In the genomic region with DNA sequence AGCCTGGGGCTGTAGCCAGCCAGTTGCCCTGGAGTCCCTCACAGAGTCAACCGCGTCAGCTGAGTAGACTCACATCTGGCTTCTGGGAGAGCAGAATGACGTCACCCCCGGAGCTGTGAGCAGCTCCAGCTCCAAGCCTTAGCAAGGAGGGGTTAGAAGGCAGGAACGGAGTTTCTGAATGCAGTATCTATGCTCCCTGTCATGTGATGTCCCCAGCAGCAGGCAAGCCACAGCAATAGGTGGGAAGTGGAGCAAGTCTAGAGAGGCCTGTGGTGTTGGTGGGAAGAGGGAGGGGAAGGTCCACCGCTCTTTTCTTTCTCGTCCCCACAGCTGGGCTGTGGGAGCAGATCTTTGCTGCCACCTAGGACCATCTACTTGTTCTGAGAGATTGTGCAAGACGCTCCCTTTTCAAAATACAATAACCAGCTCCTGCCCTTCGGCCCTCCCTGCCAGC, we compare ENCODE assay signal across 8 mouse cellular contexts. TPM values are rescaled to one million over a fixed set of nuclear protein-coding genes. Genes with fewer than 3 reads are reported as not detected.
A peak's percentile ranks its signal among the peaks of the same experiment; 100 is the strongest.
DNase-seq lines count a peak whose midpoint lies in the region; ATAC-seq lines count a peak whose summit lies in the region.

No protein-coding gene starts in this region.

- no peaks in the 10 kb centered on the region for H3K36me3 ChIP-seq in hindbrain, embryonic 15.5 days
- H3K36me3 ChIP-seq in lung, embryonic 16.5 days (ENCODE audit: control insufficient read depth, insufficient read depth, low read length): no peaks in the 10 kb centered on the region

- H3K9ac ChIP-seq in hindbrain, embryonic 15.5 days: 0 out of 2 replicates have a peak overlapping the region, but pooled peaks have one; percentile 19
- H3K9ac ChIP-seq in lung, embryonic 16.5 days (ENCODE audit: low read length): peak overlapping the region; percentile 51

- no peak overlapping the region for H3K4me3 ChIP-seq in hindbrain, embryonic 15.5 days
- H3K4me3 ChIP-seq in lung, embryonic 16.5 days (ENCODE audit: low read length): peak overlapping the region; percentile 26

- H3K9me3 ChIP-seq in hindbrain, embryonic 15.5 days: no peaks in the 10 kb centered on the region
- no peaks in the 10 kb centered on the region for H3K9me3 ChIP-seq in lung, embryonic 16.5 days (ENCODE audit: control insufficient read depth, low read length)

- peak overlapping the region; percentile 63 for H3K27ac ChIP-seq in hindbrain, embryonic 15.5 days (replicated peaks)
- peak overlapping the region; percentile 42 for H3K27ac ChIP-seq in lung, embryonic 16.5 days (ENCODE audit: low read length)

- peak overlapping the region; percentile 41 for H3K4me2 ChIP-seq in hindbrain, embryonic 15.5 days
- H3K4me2 ChIP-seq in lung, embryonic 16.5 days (ENCODE audit: low read depth, low read length): peak overlapping the region; percentile 57

- 22% methylated on average over 9 of the region's 9 CpGs for WGBS in hindbrain, embryonic 15.5 days
- 5% methylated on average over 9 of the region's 9 CpGs for WGBS in lung, embryonic 16.5 days

- peak; percentile 93 for DNase-seq in MN1 (ENCODE audit: low spot score)
- DNase-seq in embryo, embryonic 10 days (ENCODE audit: low spot score): peak; percentile 80
- peak; percentile 66 for DNase-seq in gastrocnemius, postnatal 10 days
- DNase-seq in layer of hippocampus, postnatal 36 days: peak; percentile 42 to 43
- DNase-seq in retina, embryonic 14.5 days (ENCODE audit: low spot score): peak; percentile 52
- DNase-seq in B cell, adult 2 months: no peak

- H3K4me1 ChIP-seq in hindbrain, embryonic 15.5 days (replicated peaks): peaks cover 8% of the 10 kb centered on the region
- H3K4me1 ChIP-seq in lung, embryonic 16.5 days (replicated peaks; ENCODE audit: control insufficient read depth, insufficient read depth, low read length): peaks cover 20% of the 10 kb centered on the region

- H3K27me3 ChIP-seq in hindbrain, embryonic 15.5 days: no peaks in the 10 kb centered on the region
- H3K27me3 ChIP-seq in lung, embryonic 16.5 days (ENCODE audit: control insufficient read depth, insufficient read depth, low read depth, low read length): no peaks in the 10 kb centered on the region

- peak; percentile 90 for ATAC-seq in hindbrain, embryonic 15.5 days (ENCODE audit: low FRiP score, low read depth)
- peak; percentile 89 for ATAC-seq in lung, embryonic 16.5 days (ENCODE audit: low read depth)

RNA-seq across cellular contexts. Expression of a gene that starts 20.0 kb away (rescaled TPM):
- total RNA-seq in gastrocnemius, postnatal 10 days (2021): under 1 TPM; 0.28 to 0.34 TPM
- not detected in 2 replicates for polyA plus RNA-seq in hindbrain, embryonic 15.5 days (2015; fragmentation: Nextera tagmentation; extraction: Ambion mirVana)
- not detected for total RNA-seq in layer of hippocampus, postnatal 36 days (2021)
- 0.06 TPM in 1 of 2 replicates, not detected in the other for polyA plus RNA-seq in lung, embryonic 16.5 days (2015; fragmentation: Nextera tagmentation; extraction: Ambion mirVana)

Comparison
In these comparisons a context has a peak if more than half of its experiments do, and no peak if none do; other contexts are left out.
1. DNase-seq: peak in MN1 (single experiment), embryo, embryonic 10 days (single experiment), gastrocnemius, postnatal 10 days (single experiment), layer of hippocampus, postnatal 36 days (2 of 2) and retina, embryonic 14.5 days (single experiment); none in B cell, adult 2 months (0 of 2).